ENCODE assay signal across 17 mouse cellular contexts in genomic region chr3:68453719-68454455, GRCm38 (mm10).
DNase-seq lines count a peak whose midpoint lies in the region; ATAC-seq and TF ChIP-seq lines count a peak whose summit lies in the region.
"Had no signal": no experiment of that assay in that cellular context is flagged by ENCODE, and none has a peak within 500 bp of the region (broad histone marks: within the 10 kb centered on the region; RNA-seq: fewer than 3 reads in every experiment).

No protein-coding gene starts in this region.

- 56% methylated on average over 10 of the region's 10 CpGs for WGBS in lung, adult 2 months
- WGBS in lung, embryonic 14.5 days, result 23% methylated on average over 10 of the region's 10 CpGs
- 69% methylated on average over 10 of the region's 10 CpGs for WGBS in forebrain, embryonic 12.5 days

- no peaks in the 10 kb centered on the region for H3K9me3 ChIP-seq in lung, embryonic 14.5 days (ENCODE audit: low read depth, low read length)
- H3K9me3 ChIP-seq in forebrain, embryonic 12.5 days, result no peaks in the 10 kb centered on the region
- H3K9me3 ChIP-seq: forebrain, embryonic 13.5 days; limb, embryonic 13.5 days; midbrain, embryonic 15.5 days; neural tube, embryonic 13.5 days had no signal

- peak; percentile 41 for ATAC-seq in lung, embryonic 14.5 days (ENCODE audit: insufficient read depth)
- ATAC-seq in forebrain, embryonic 12.5 days (ENCODE audit: low FRiP score), result no peak
- ATAC-seq: forebrain, embryonic 13.5 days; liver, postnatal 0 days; midbrain, embryonic 15.5 days had no signal

- intact Hi-C loops in gastrocnemius, adult 2 months (cut with DNase I), result no loop called here

- H3K4me2 ChIP-seq in lung, embryonic 14.5 days, result no peak overlapping the region
- no peak overlapping the region for H3K4me2 ChIP-seq in forebrain, embryonic 12.5 days
- H3K4me2 ChIP-seq: forebrain, embryonic 13.5 days; midbrain, embryonic 15.5 days; neural tube, embryonic 13.5 days had no signal

- no peaks in the 10 kb centered on the region; the same call in 1 of the 2 replicates for H3K4me1 ChIP-seq in lung, adult 2 months (ENCODE audit: control insufficient read depth, insufficient read depth, low read length)
- 0 out of 2 replicates have a peak, but pooled peaks cover 3% of the 10 kb centered on the region for H3K4me1 ChIP-seq in lung, embryonic 14.5 days (ENCODE audit: insufficient read depth)
- H3K4me1 ChIP-seq in forebrain, embryonic 12.5 days, result no peaks in the 10 kb centered on the region; the same call in 1 of the 2 replicates
- H3K4me1 ChIP-seq: forebrain, embryonic 13.5 days; midbrain, embryonic 15.5 days; neural tube, embryonic 13.5 days had no signal

- DNase-seq in gastrocnemius, adult 2 months, result peak; percentile 37
- DNase-seq in gastrocnemius, postnatal 10 days, result no peak
- DNase-seq in lung, adult 18-20 months, result peak; percentile 17 to 37
- no peak for DNase-seq in lung, adult 2 months
- DNase-seq in lung, embryonic 14.5 days, result peak; percentile 65
- DNase-seq in yolk sac, embryonic 10.5 days (ENCODE audit: low spot score), result peak; percentile 23
- no peak for DNase-seq in ovary, postnatal 10 days (ENCODE audit: low spot score)
- DNase-seq: adrenal gland, postnatal 36 days; cerebellum, adult 11 months; kidney, postnatal 10 days; liver, postnatal 0 days; thymus, adult 18-20 months had no signal

- no peak for TF ChIP-seq POLR2A in lung, adult 2 months (IDR thresholded peaks at IDR 0.05; ENCODE audit: borderline replicate concordance, extremely low read depth, low read depth, low read length)

- H3K36me3 ChIP-seq in lung, embryonic 14.5 days (ENCODE audit: insufficient read depth), result no peaks in the 10 kb centered on the region
- no peaks in the 10 kb centered on the region for H3K36me3 ChIP-seq in forebrain, embryonic 12.5 days (replicated peaks)
- H3K36me3 ChIP-seq: limb, embryonic 13.5 days; midbrain, embryonic 15.5 days; neural tube, embryonic 13.5 days had no signal

- no peak for TF ChIP-seq CTCF in gastrocnemius, adult 2 months (IDR thresholded peaks at IDR 0.05)
- TF ChIP-seq CTCF in lung, adult 2 months (IDR thresholded peaks at IDR 0.05; ENCODE audit: insufficient read depth, low read length), result no peak
- TF ChIP-seq CTCF in lung, embryonic 14.5 days (IDR thresholded peaks at IDR 0.05; ENCODE audit: low read depth), result no peak

- no peak overlapping the region for H3K4me3 ChIP-seq in gastrocnemius, adult 2 months
- H3K4me3 ChIP-seq in lung, adult 2 months (replicated peaks; ENCODE audit: extremely low read depth, low read depth, low read length), result no peak overlapping the region
- H3K4me3 ChIP-seq in lung, embryonic 14.5 days (ENCODE audit: low read depth, low read length), result no peak overlapping the region
- no peak overlapping the region for H3K4me3 ChIP-seq in forebrain, embryonic 12.5 days (replicated peaks)
- H3K4me3 ChIP-seq: forebrain, embryonic 13.5 days; limb, embryonic 13.5 days; midbrain, embryonic 15.5 days; neural tube, embryonic 13.5 days had no signal

- H3K9ac ChIP-seq in lung, embryonic 14.5 days, result no peak overlapping the region
- no peak overlapping the region for H3K9ac ChIP-seq in forebrain, embryonic 12.5 days
- H3K9ac ChIP-seq: forebrain, embryonic 13.5 days; limb, embryonic 13.5 days; liver, postnatal 0 days; midbrain, embryonic 15.5 days; neural tube, embryonic 13.5 days had no signal

- no peak overlapping the region for H3K27ac ChIP-seq in gastrocnemius, adult 2 months
- H3K27ac ChIP-seq in lung, embryonic 14.5 days (ENCODE audit: low read depth), result no peak overlapping the region
- no peak overlapping the region for H3K27ac ChIP-seq in forebrain, embryonic 12.5 days
- H3K27ac ChIP-seq: forebrain, embryonic 13.5 days; limb, embryonic 13.5 days; midbrain, embryonic 15.5 days; neural tube, embryonic 13.5 days had no signal

- no peaks in the 10 kb centered on the region for H3K27me3 ChIP-seq in lung, embryonic 14.5 days (ENCODE audit: insufficient read depth, low read length)
- no peaks in the 10 kb centered on the region for H3K27me3 ChIP-seq in forebrain, embryonic 12.5 days
- H3K27me3 ChIP-seq: forebrain, embryonic 13.5 days; midbrain, embryonic 15.5 days; neural tube, embryonic 13.5 days had no signal

Comparison
In these comparisons a context has a peak if more than half of its experiments do, and no peak if none do; other contexts are left out.
1. DNase-seq: peak in gastrocnemius, adult 2 months (single experiment), lung, adult 18-20 months (2 of 2), lung, embryonic 14.5 days (single experiment) and yolk sac, embryonic 10.5 days (single experiment); none in gastrocnemius, postnatal 10 days (single experiment), lung, adult 2 months (single experiment) and ovary, postnatal 10 days (single experiment).